ENCODE assay signal across 8 mouse cellular contexts in genomic region chr8:104654984-104655383, GRCm38 (mm10). TPM values are rescaled to one million over a fixed set of nuclear protein-coding genes. Genes with fewer than 3 reads are reported as not detected.
DNase-seq lines count a peak whose midpoint lies in the region; ATAC-seq and TF ChIP-seq lines count a peak whose summit lies in the region.

No protein-coding gene starts in this region.

- H3K4me3 ChIP-seq in heart, embryonic 10.5 days, result no peak overlapping the region
- H3K4me3 ChIP-seq in intestine, embryonic 16.5 days (ENCODE audit: low read length), result no peak overlapping the region
- no peak overlapping the region for H3K4me3 ChIP-seq in midbrain, embryonic 12.5 days
- no peak overlapping the region for H3K4me3 ChIP-seq in spleen, adult 2 months (ENCODE audit: extremely low read depth, insufficient read depth, insufficient read length)

- H3K9ac ChIP-seq in intestine, embryonic 16.5 days (ENCODE audit: low read depth, low read length), result no peak overlapping the region
- H3K9ac ChIP-seq in midbrain, embryonic 12.5 days (replicated peaks), result no peak overlapping the region

- DNase-seq in heart, adult 11 months, result peak; percentile 94
- DNase-seq in heart, embryonic 10.5 days (ENCODE audit: low spot score), result no peak
- DNase-seq in cerebellum, adult 9-10 months, result peak; percentile 92
- peak; percentile 85 to 93 for DNase-seq in left cerebral cortex, postnatal 25 days (ENCODE audit: low spot score in 2 of 2)
- DNase-seq in spleen, adult 2 months (ENCODE audit: low read depth in 1 of 2, low spot score in 2 of 2), result peak; percentile 69 to 80

- no peak for TF ChIP-seq POLR2A in spleen, adult 2 months (IDR thresholded peaks at IDR 0.05; ENCODE audit: low read depth, low read length)

- no peak overlapping the region for H3K27ac ChIP-seq in heart, embryonic 10.5 days
- no peak overlapping the region for H3K27ac ChIP-seq in intestine, embryonic 16.5 days (ENCODE audit: low read length)
- no peak overlapping the region for H3K27ac ChIP-seq in midbrain, embryonic 12.5 days (replicated peaks)
- H3K27ac ChIP-seq in spleen, adult 2 months (ENCODE audit: insufficient read depth, low read length), result no peak overlapping the region

- H3K9me3 ChIP-seq in heart, embryonic 10.5 days, result no peaks in the 10 kb centered on the region
- no peaks in the 10 kb centered on the region for H3K9me3 ChIP-seq in intestine, embryonic 16.5 days (ENCODE audit: control insufficient read depth, low read length)
- H3K9me3 ChIP-seq in midbrain, embryonic 12.5 days, result no peaks in the 10 kb centered on the region

- H3K27me3 ChIP-seq in heart, embryonic 10.5 days (ENCODE audit: insufficient read depth, poor library complexity, severe bottlenecking), result no peaks in the 10 kb centered on the region
- H3K27me3 ChIP-seq in intestine, embryonic 16.5 days (replicated peaks; ENCODE audit: control insufficient read depth, insufficient read depth, low read length), result no peaks in the 10 kb centered on the region
- H3K27me3 ChIP-seq in midbrain, embryonic 12.5 days, result peaks cover 4% of the 10 kb centered on the region; the same call in 1 of the 2 replicates
- H3K27me3 ChIP-seq in spleen, adult 2 months (ENCODE audit: control insufficient read depth, insufficient read depth, low read length), result no peaks in the 10 kb centered on the region

- H3K36me3 ChIP-seq in heart, embryonic 10.5 days, result no peaks in the 10 kb centered on the region
- H3K36me3 ChIP-seq in intestine, embryonic 16.5 days (ENCODE audit: control insufficient read depth, insufficient read depth, low read length), result no peaks in the 10 kb centered on the region
- H3K36me3 ChIP-seq in midbrain, embryonic 12.5 days, result no peaks in the 10 kb centered on the region
- no peaks in the 10 kb centered on the region for H3K36me3 ChIP-seq in spleen, adult 2 months (ENCODE audit: control insufficient read depth, insufficient read depth, low read length)

- no peaks in the 10 kb centered on the region for H3K4me1 ChIP-seq in heart, embryonic 10.5 days
- H3K4me1 ChIP-seq in intestine, embryonic 16.5 days (ENCODE audit: control insufficient read depth, insufficient read depth, low read length), result no peaks in the 10 kb centered on the region
- no peaks in the 10 kb centered on the region for H3K4me1 ChIP-seq in midbrain, embryonic 12.5 days
- no peaks in the 10 kb centered on the region for H3K4me1 ChIP-seq in spleen, adult 2 months (ENCODE audit: control insufficient read depth, insufficient read depth, insufficient read length)

- TF ChIP-seq CTCF in spleen, adult 2 months (IDR thresholded peaks at IDR 0.05; ENCODE audit: extremely low read depth, insufficient read depth, insufficient read length, insufficient replicate concordance), result peak; percentile 75; the same call in 1 of the 2 replicates

- 6% methylated on average over 3 of the region's 3 CpGs for WGBS in heart, embryonic 10.5 days
- WGBS in intestine, embryonic 16.5 days, result 4% methylated on average over 3 of the region's 3 CpGs
- 4% methylated on average over 3 of the region's 3 CpGs for WGBS in midbrain, embryonic 12.5 days
- WGBS in spleen, adult 2 months, result 2% methylated on average over 3 of the region's 3 CpGs

- H3K4me2 ChIP-seq in intestine, embryonic 16.5 days (ENCODE audit: low read depth, low read length), result no peak overlapping the region
- H3K4me2 ChIP-seq in midbrain, embryonic 12.5 days (replicated peaks), result no peak overlapping the region

- intact Hi-C loops in left cerebral cortex, postnatal 25 days (cut with DNase I), result loop anchor here (1.0 to 10.0 kb wide), 6 partner anchors 10 to 636 kb away; no protein-coding TSS in a partner anchor

- peak; percentile 99 for ATAC-seq in frontal cortex, adult (ENCODE audit: low TSS enrichment)
- peak; percentile 91 for ATAC-seq in intestine, embryonic 16.5 days
- ATAC-seq in midbrain, embryonic 12.5 days (ENCODE audit: low FRiP score, low read depth), result peak; percentile 84

RNA-seq across cellular contexts. Expression of gene Ciao2b, which starts 13.2 kb away (rescaled TPM):
- polyA plus RNA-seq in heart, embryonic 10.5 days (2016; fragmentation: Nextera tagmentation; extraction: Ambion mirVana), result 198 and 244 TPM in 2 replicates
- polyA plus RNA-seq in intestine, embryonic 16.5 days (2015; fragmentation: Nextera tagmentation; extraction: Ambion mirVana), result 93.6 and 94.9 TPM in 2 replicates
- 10 to 100 TPM; 33.1 to 33.5 TPM for total RNA-seq in left cerebral cortex, postnatal 25 days (2021)
- 107 and 108 TPM in 2 replicates for polyA plus RNA-seq in midbrain, embryonic 12.5 days (2016; fragmentation: Nextera tagmentation; extraction: Ambion mirVana)
- 35.7 and 37.5 TPM in 2 replicates for polyA plus RNA-seq in spleen, adult 2 months (2012; rRNA removed)

RNA-seq across cellular contexts. Expression of gene Rrad, which starts 23.9 kb away (rescaled TPM):
- polyA plus RNA-seq in heart, embryonic 10.5 days (2016; fragmentation: Nextera tagmentation; extraction: Ambion mirVana), result 200 and 322 TPM in 2 replicates
- polyA plus RNA-seq in intestine, embryonic 16.5 days (2015; fragmentation: Nextera tagmentation; extraction: Ambion mirVana), result 4.6 and 5.2 TPM in 2 replicates
- total RNA-seq in left cerebral cortex, postnatal 25 days (2021), result 1 to 10 TPM; 3.4 to 3.9 TPM
- 1.9 and 2.8 TPM in 2 replicates for polyA plus RNA-seq in midbrain, embryonic 12.5 days (2016; fragmentation: Nextera tagmentation; extraction: Ambion mirVana)
- polyA plus RNA-seq in spleen, adult 2 months (2012; rRNA removed), result 13.1 and 17.2 TPM in 2 replicates

RNA-seq across cellular contexts. Expression of gene Cdh16, which starts 30.8 kb away (rescaled TPM):
- polyA plus RNA-seq in heart, embryonic 10.5 days (2016; fragmentation: Nextera tagmentation; extraction: Ambion mirVana), result 8.0 and 21.0 TPM in 2 replicates
- 0.31 and 0.36 TPM in 2 replicates for polyA plus RNA-seq in intestine, embryonic 16.5 days (2015; fragmentation: Nextera tagmentation; extraction: Ambion mirVana)
- not detected for total RNA-seq in left cerebral cortex, postnatal 25 days (2021)
- polyA plus RNA-seq in midbrain, embryonic 12.5 days (2016; fragmentation: Nextera tagmentation; extraction: Ambion mirVana), result not detected in 2 replicates
- 0.29 TPM in 1 of 2 replicates, not detected in the other for polyA plus RNA-seq in spleen, adult 2 months (2012; rRNA removed)

Comparison
In these comparisons a context has a peak if more than half of its experiments do, and no peak if none do; other contexts are left out.
1. RNA of gene Rrad, which starts 23.9 kb away (polyA plus RNA-seq): 200 to 322 TPM in heart, embryonic 10.5 days; 13.1 to 17.2 TPM in spleen, adult 2 months, 4.6 to 5.2 TPM in intestine, embryonic 16.5 days and 1.9 to 2.8 TPM in midbrain, embryonic 12.5 days; every median in the first group is over 10 times any median in the second.
2. Peak in every context shown above with its lines, with median percentiles within 50 percentile points of each other: ATAC-seq.